Mouse (Mus musculus): Measurements from ENCODE around the gene Prss16.

Gene Prss16

DNA sequence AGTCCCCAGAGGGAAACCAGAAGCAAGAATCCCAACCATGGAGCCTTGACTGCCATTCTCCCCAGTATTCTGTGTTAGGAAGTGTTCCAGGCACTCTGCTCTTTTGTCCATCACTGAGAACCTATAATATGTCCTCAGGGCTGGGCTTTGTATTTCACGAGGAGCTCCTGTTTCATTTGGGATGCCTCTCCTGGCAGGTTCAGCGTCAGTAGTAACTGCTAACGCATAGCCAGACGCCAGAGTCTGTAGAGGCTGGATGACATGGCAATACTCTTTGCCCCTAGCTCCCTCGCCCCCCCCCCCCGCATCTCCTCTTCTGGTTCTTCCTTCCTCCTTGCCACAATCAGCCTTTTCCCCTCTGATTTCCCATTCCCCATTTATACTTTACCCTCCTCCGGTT, at the start of gene Prss16:
Gene Prss16, minus strand, starts transcription at position 101 of the 400 bp plus-strand sequence.
- DNase-seq = no peak

DNA sequence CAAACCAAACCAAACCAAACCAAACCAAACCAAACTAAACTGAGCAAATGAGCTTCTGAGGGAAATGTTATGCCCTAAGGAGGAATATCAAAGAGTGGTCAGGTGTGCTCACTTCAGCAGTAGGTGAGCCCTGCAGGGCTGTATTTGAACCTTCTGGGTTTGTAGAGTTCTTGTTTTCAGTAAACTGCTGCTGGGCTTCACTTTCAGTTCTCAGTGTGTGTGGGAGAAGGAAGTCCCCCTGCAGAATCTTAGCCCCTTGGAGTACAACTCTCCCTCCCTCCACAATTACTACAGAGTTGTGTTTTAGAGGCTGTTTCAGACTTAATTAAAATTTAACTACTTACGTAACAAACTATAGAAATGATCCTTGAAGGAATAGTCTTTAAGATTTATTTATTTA, 44.2 kb upstream of the Prss16 start:
- DNase-seq = no peak

GRCm38 (mm10) chr13:22051523-22051859, 41.9 kb upstream of the Prss16 start:
- DNase-seq = no peak

GRCm38 (mm10) chr13:22050591-22051522, 41.3 kb upstream of the Prss16 start:
- DNase-seq = peak; percentile 95

GRCm38 (mm10) chr13:22049737-22050440, 40.3 kb upstream of the Prss16 start:
- DNase-seq = peak; percentile 86

DNA sequence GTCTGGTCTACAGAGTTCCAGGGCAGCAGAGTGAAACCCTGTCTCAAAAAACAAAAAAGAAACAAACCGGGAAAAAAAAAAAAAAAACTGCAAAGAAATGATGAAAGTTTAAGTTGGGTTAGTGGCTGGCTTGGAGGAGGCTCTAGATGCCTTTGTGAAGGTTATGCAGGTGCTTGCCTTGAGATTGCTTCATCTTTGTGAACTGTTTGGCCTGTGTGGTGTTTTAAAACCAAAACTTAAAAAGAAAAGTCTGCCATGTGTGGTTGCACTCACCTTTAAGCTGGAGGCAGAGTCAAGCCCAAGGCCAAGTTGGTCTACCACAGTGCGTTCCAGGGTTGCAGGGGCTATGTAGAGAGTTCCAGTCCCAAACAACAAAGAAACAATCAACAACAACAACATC, 39.5 kb upstream of the Prss16 start:
- DNase-seq = no peak

DNA sequence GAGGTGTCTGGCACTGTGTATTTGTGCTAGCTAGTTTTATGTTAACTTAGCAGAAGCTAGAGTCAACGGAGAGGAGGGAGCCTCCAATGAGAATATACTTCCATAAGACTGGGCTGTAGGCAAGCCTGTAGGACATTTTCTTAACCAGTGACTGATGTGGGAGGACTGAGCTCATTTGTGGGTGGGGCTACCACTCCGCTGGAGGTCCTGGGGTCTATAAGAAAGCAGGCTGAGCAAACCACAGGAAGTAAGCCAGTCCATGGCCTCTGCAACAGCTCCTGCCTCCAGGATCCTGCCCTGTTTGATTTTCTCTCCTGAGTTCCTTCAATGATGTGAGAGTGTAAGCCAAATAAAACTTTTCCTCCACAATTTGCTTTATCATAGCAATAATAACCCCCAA, 35.8 kb upstream of the Prss16 start:
- no peak for DNase-seq

GRCm38 (mm10) chr13:22044432-22045155, 35.1 kb upstream of the Prss16 start:
- DNase-seq = no peak

- DNase-seq = peak; percentile 85
These were observed 34.2 kb upstream of the Prss16 start for GRCm38 (mm10) chr13:22043503-22044431.

DNA sequence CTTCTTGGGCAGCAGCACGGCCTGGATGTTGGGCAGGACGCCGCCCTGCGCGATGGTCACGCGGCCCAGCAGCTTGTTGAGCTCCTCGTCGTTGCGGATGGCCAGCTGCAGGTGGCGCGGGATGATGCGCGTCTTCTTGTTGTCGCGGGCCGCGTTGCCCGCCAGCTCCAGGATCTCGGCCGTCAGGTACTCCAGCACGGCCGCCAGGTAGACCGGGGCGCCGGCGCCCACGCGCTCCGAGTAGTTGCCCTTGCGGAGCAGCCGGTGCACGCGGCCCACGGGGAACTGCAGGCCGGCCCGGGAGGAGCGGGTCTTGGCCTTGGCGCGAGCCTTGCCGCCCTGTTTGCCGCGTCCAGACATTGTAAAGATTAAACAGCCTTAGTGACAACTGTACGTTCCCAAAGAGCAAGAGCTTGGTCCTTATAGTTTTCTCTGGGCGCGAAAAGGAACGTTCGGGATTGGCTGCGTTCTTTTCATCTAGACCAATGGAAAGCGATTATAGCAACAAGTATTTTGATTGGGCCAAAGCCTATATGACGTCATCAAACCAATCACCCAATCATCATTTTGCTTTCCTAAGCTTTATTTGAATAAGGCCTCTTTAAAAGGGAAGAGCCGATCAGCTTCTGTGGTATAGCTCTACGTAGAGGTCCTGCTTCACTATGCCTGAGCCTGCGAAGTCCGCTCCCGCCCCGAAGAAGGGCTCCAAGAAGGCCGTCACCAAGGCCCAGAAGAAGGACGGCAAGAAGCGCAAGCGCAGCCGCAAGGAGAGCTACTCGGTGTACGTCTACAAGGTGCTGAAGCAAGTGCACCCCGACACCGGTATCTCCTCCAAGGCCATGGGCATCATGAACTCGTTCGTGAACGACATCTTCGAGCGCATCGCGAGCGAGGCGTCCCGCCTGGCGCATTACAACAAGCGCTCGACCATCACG, 33.3 kb upstream of the Prss16 start, which contains the start of the genes Hist1h2ag and Hist1h2bj:
Gene Hist1h2ag, minus strand, starts transcription at position 377 of the 935 bp plus-strand sequence.
Gene Hist1h2bj, plus strand, starts transcription at position 647 of the 935 bp plus-strand sequence.
- peak; percentile 100 for DNase-seq

GRCm38 (mm10) chr13:22041651-22042567, 32.4 kb upstream of the Prss16 start:
- DNase-seq = peak; percentile 54

DNA sequence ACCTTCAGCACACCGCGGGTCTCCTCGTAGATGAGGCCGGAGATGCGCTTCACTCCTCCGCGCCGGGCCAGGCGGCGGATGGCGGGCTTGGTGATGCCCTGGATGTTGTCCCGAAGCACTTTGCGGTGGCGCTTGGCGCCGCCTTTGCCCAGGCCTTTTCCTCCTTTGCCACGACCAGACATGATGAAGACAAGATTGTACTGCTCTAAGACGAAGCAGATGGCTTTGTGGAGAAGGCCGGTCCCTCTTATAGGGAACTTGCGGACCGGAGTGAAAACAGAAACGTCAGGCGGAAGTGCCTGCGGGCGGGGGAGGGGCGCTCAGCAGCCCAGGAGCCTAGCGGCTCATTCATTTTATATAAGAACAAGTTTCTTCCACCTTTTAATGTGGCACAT, 31.6 kb upstream of the Prss16 start, which contains the start of gene Hist1h4i:
Gene Hist1h4i, minus strand, starts transcription at position 221 of the 395 bp plus-strand sequence.
- peak; percentile 96 for DNase-seq

DNA sequence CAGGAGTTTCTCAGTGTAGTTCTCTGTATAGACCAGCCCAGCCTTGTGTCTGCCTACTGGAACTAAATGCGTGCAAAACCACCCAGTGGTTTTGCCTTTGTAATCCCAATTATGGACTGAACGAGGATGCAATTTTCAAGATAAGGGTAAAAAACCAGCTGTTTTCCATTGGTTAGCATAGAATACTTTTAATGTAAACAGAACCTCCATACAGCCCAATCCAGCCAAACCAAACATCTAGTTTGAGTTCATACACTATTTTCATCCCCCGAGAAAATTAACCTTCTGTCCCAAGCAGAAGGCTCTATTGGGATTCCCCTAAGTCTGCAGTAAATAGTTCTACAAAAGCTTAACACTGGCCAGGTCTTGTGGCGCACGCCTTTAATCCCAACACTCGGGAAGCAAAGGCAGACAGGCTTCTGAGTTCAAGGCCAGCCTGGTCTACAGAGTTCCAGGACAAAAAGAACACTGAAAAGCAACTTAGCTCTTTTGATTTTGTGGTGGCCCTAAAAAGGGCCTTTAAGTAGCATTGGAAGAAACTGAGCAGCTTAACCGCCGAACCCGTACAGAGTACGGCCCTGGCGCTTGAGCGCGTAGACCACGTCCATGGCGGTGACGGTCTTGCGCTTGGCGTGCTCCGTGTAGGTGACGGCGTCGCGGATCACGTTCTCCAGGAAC, 31.1 kb upstream of the Prss16 start:
- DNase-seq = peak; percentile 69

DNA sequence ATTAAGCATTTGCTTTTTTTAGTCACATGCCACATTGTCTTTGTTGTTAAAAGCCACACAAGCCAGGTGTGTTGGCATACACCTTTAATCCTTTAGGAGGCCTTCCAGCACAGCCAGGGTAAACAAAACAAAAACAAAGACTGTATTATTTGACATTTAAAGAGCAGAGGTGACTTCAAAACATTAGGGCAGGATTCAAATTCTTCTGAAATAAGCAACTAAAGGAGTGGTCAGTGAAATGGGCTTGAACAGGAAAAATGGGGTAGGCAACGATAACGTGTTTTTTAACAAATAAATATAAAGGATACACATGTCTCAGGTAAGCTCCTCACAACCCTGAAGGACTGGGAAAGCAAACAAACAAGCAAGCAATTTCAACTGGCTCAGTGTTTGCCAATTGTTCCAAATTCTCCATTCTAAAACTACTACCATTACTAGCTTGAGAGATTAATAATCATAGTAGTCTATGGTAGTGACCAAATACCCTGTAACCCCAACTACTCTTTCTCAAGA, 30.5 kb upstream of the Prss16 start:
- DNase-seq = no peak

DNA sequence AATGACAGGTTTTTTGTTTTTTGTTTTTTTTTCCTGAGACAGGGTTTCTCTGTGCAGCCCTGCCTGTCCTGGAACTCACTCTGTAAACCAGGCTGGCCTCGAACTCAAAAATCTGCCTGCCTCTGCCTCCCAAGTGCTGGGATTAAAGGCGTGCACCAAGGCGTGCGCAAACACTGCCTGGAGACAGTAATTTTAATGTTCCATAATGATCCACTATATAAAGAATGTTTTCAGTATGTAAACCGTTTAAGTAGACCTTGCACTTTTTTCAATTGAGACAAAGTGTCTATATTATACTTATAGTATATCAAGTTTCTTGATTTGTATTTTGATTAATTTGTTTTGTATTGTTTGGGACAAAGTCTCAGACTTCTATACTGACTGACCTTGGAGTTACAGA, 29.8 kb upstream of the Prss16 start:
- no peak for DNase-seq

- no peak for DNase-seq
These were observed 27.9 kb upstream of the Prss16 start for GRCm38 (mm10) chr13:22037415-22037814.

GRCm38 (mm10) chr13:22036986-22037385, 27.4 kb upstream of the Prss16 start:
- no peak for DNase-seq

GRCm38 (mm10) chr13:22036149-22036956, 26.8 kb upstream of the Prss16 start:
- peak; percentile 58 for DNase-seq

Measured in retina, postnatal 1 day (tissue).